11 mouse cellular contexts compared by ENCODE assay signal in genomic region chr4:49285340-49286196, GRCm38 (mm10).
DNase-seq lines count a peak whose midpoint lies in the region; ATAC-seq lines count a peak whose summit lies in the region.
"Had no signal": no experiment of that assay in that cellular context is flagged by ENCODE, and none has a peak within 500 bp of the region (broad histone marks: within the 10 kb centered on the region; RNA-seq: fewer than 3 reads in every experiment).

No protein-coding gene starts in this region.

- no peak for DNase-seq in heart, postnatal 36 days
- DNase-seq in midbrain, embryonic 11.5 days (ENCODE audit: low spot score, missing footprints): no peak
- no peak for DNase-seq in midbrain, embryonic 10.5 days (ENCODE audit: low spot score)
- DNase-seq in retina, embryonic 14.5 days (ENCODE audit: low spot score): peak; percentile 70
- no peak for DNase-seq in urinary bladder, postnatal 4 days (ENCODE audit: low spot score in 2 of 2)
- DNase-seq in gastrocnemius, adult 18-20 months (ENCODE audit: low spot score): no peak
- DNase-seq: adrenal gland, adult 8-10 months had no signal

- intact Hi-C loops in heart, postnatal 36 days (cut with DNase I): no loop called here

- no peak overlapping the region for H3K4me2 ChIP-seq in heart, embryonic 15.5 days
- no peak overlapping the region for H3K4me2 ChIP-seq in midbrain, embryonic 11.5 days
- no peak overlapping the region for H3K4me2 ChIP-seq in hindbrain, embryonic 15.5 days
- H3K4me2 ChIP-seq: embryonic facial prominence, embryonic 15.5 days had no signal

- ATAC-seq in heart, embryonic 15.5 days (replicated peaks; ENCODE audit: insufficient number of reproducible peaks, insufficient read depth, low FRiP score, low read depth): no peak
- peak; percentile 54; the same call in 1 of the 2 replicates for ATAC-seq in midbrain, embryonic 11.5 days (ENCODE audit: low FRiP score)
- peak; percentile 73 for ATAC-seq in hindbrain, embryonic 15.5 days (ENCODE audit: low FRiP score, low read depth)

- H3K9me3 ChIP-seq in heart, embryonic 15.5 days (replicated peaks): no peaks in the 10 kb centered on the region
- no peaks in the 10 kb centered on the region for H3K9me3 ChIP-seq in midbrain, embryonic 11.5 days (ENCODE audit: control insufficient read depth, low read length)
- no peaks in the 10 kb centered on the region; the same call in 1 of the 2 replicates for H3K9me3 ChIP-seq in midbrain, embryonic 10.5 days (replicated peaks)
- H3K9me3 ChIP-seq in hindbrain, embryonic 15.5 days: no peaks in the 10 kb centered on the region
- H3K9me3 ChIP-seq: embryonic facial prominence, embryonic 15.5 days had no signal

- H3K27me3 ChIP-seq in heart, embryonic 15.5 days: no peaks in the 10 kb centered on the region
- H3K27me3 ChIP-seq in midbrain, embryonic 11.5 days (ENCODE audit: control insufficient read depth, insufficient read depth, low read length): no peaks in the 10 kb centered on the region
- no peaks in the 10 kb centered on the region for H3K27me3 ChIP-seq in midbrain, embryonic 10.5 days (ENCODE audit: low read depth, poor library complexity, severe bottlenecking)
- H3K27me3 ChIP-seq in hindbrain, embryonic 15.5 days: no peaks in the 10 kb centered on the region
- H3K27me3 ChIP-seq: embryonic facial prominence, embryonic 15.5 days had no signal

- 0 out of 2 replicates have a peak overlapping the region, but pooled peaks have one; percentile 25 for H3K27ac ChIP-seq in heart, embryonic 15.5 days
- no peak overlapping the region for H3K27ac ChIP-seq in midbrain, embryonic 11.5 days (ENCODE audit: low read depth, low read length)
- no peak overlapping the region for H3K27ac ChIP-seq in midbrain, embryonic 10.5 days (replicated peaks)
- peak overlapping the region; percentile 73 for H3K27ac ChIP-seq in hindbrain, embryonic 15.5 days (replicated peaks)
- H3K27ac ChIP-seq: embryonic facial prominence, embryonic 15.5 days had no signal

- 77% methylated on average over 15 of the region's 15 CpGs for WGBS in heart, embryonic 15.5 days
- WGBS in midbrain, embryonic 11.5 days: 85% methylated on average over 15 of the region's 15 CpGs
- 85% methylated on average over 15 of the region's 15 CpGs for WGBS in midbrain, embryonic 10.5 days
- WGBS in hindbrain, embryonic 15.5 days: 52% methylated on average over 15 of the region's 15 CpGs

- H3K4me3 ChIP-seq in heart, embryonic 15.5 days: no peak overlapping the region
- H3K4me3 ChIP-seq in midbrain, embryonic 11.5 days (ENCODE audit: low read depth, low read length): no peak overlapping the region
- H3K4me3 ChIP-seq in midbrain, embryonic 10.5 days: no peak overlapping the region
- no peak overlapping the region for H3K4me3 ChIP-seq in hindbrain, embryonic 15.5 days
- H3K4me3 ChIP-seq: embryonic facial prominence, embryonic 15.5 days; myocyte had no signal

- H3K4me1 ChIP-seq in heart, embryonic 15.5 days (replicated peaks): no peaks in the 10 kb centered on the region
- 0 out of 2 replicates have a peak, but pooled peaks cover 2% of the 10 kb centered on the region for H3K4me1 ChIP-seq in midbrain, embryonic 11.5 days (ENCODE audit: control insufficient read depth, insufficient read depth, low read length)
- H3K4me1 ChIP-seq in midbrain, embryonic 10.5 days: peaks cover 12% of the 10 kb centered on the region; the same call in 1 of the 2 replicates
- H3K4me1 ChIP-seq in hindbrain, embryonic 15.5 days (replicated peaks): peaks cover 20% of the 10 kb centered on the region
- H3K4me1 ChIP-seq: embryonic facial prominence, embryonic 15.5 days had no signal

- no peak overlapping the region for H3K9ac ChIP-seq in heart, embryonic 15.5 days
- H3K9ac ChIP-seq in midbrain, embryonic 11.5 days (ENCODE audit: low read length): no peak overlapping the region
- no peak overlapping the region for H3K9ac ChIP-seq in hindbrain, embryonic 15.5 days
- H3K9ac ChIP-seq: embryonic facial prominence, embryonic 15.5 days had no signal

- no peaks in the 10 kb centered on the region for H3K36me3 ChIP-seq in heart, embryonic 15.5 days
- H3K36me3 ChIP-seq in midbrain, embryonic 11.5 days (ENCODE audit: control insufficient read depth, insufficient read depth, low read length): no peaks in the 10 kb centered on the region
- no peaks in the 10 kb centered on the region for H3K36me3 ChIP-seq in midbrain, embryonic 10.5 days
- H3K36me3 ChIP-seq in hindbrain, embryonic 15.5 days: no peaks in the 10 kb centered on the region
- H3K36me3 ChIP-seq: embryonic facial prominence, embryonic 15.5 days had no signal

Comparison
In these comparisons a context has a peak if more than half of its experiments do, and no peak if none do; other contexts are left out.
1. H3K27ac ChIP-seq: peak in heart, embryonic 15.5 days (single experiment) and hindbrain, embryonic 15.5 days (single experiment); none in midbrain, embryonic 11.5 days (single experiment) and midbrain, embryonic 10.5 days (single experiment).